Mouse (Mus musculus): Measurements from ENCODE around the gene Tmem205.
A peak's percentile ranks its signal among the peaks of the same experiment; 100 is the strongest.

The Tmem205 gene

GRCm38 (mm10) chr9:21927208-21927753 is at the start of gene Tmem205, which contains the start of gene Ccdc159:
Gene Tmem205, minus strand, starts transcription at chr9:21927556.
Gene Ccdc159, plus strand, starts transcription at chr9:21927471.
- DNase-seq (ENCODE audit: low spot score): peak; percentile 99

GRCm38 (mm10) chr9:21976626-21977175 is 49.3 kb upstream of the Tmem205 start:
- DNase-seq (ENCODE audit: low spot score): no peak

GRCm38 (mm10) chr9:21969304-21969703 is 41.9 kb upstream of the Tmem205 start:
- no peak for DNase-seq (ENCODE audit: low spot score)

GRCm38 (mm10) chr9:21968883-21969282 is 41.5 kb upstream of the Tmem205 start:
- DNase-seq (ENCODE audit: low spot score): no peak

- DNase-seq (ENCODE audit: low spot score): peak; percentile 63
Measured at GRCm38 (mm10) chr9:21963417-21963816, 36.1 kb upstream of the Tmem205 start, which contains the start of gene Epor. Gene Epor, minus strand, starts transcription at chr9:21963506.

- peak; percentile 36 for DNase-seq (ENCODE audit: low spot score)
Measured at GRCm38 (mm10) chr9:21962416-21963059, 35.2 kb upstream of the Tmem205 start.

GRCm38 (mm10) chr9:21962010-21962409 is 34.7 kb upstream of the Tmem205 start:
- DNase-seq (ENCODE audit: low spot score): peak; percentile 10

GRCm38 (mm10) chr9:21961366-21961980 is 34.1 kb upstream of the Tmem205 start:
- no peak for DNase-seq (ENCODE audit: low spot score)

GRCm38 (mm10) chr9:21960558-21961208 is 33.3 kb upstream of the Tmem205 start:
- no peak for DNase-seq (ENCODE audit: low spot score)

GRCm38 (mm10) chr9:21960135-21960534 is 32.8 kb upstream of the Tmem205 start:
- no peak for DNase-seq (ENCODE audit: low spot score)

GRCm38 (mm10) chr9:21959244-21959643 is 31.9 kb upstream of the Tmem205 start:
- no peak for DNase-seq (ENCODE audit: low spot score)

- DNase-seq (ENCODE audit: low spot score): no peak
Measured at GRCm38 (mm10) chr9:21958372-21958771, 31.0 kb upstream of the Tmem205 start.

- peak; percentile 98 for DNase-seq (ENCODE audit: low spot score)
Measured at GRCm38 (mm10) chr9:21955570-21956281, 28.4 kb upstream of the Tmem205 start, which contains the start of gene Swsap1. Gene Swsap1, plus strand, starts transcription at chr9:21955755.

GRCm38 (mm10) chr9:21955225-21955569 is 27.8 kb upstream of the Tmem205 start:
- DNase-seq (ENCODE audit: low spot score): no peak

GRCm38 (mm10) chr9:21954635-21955034 is 27.3 kb upstream of the Tmem205 start:
- DNase-seq (ENCODE audit: low spot score): no peak

- no peak for DNase-seq (ENCODE audit: low spot score)
Measured at GRCm38 (mm10) chr9:21953600-21953999, 26.2 kb upstream of the Tmem205 start.

GRCm38 (mm10) chr9:21951977-21952376 is 24.6 kb upstream of the Tmem205 start:
- no peak for DNase-seq (ENCODE audit: low spot score)

- DNase-seq (ENCODE audit: low spot score): peak; percentile 70
Measured at GRCm38 (mm10) chr9:21950322-21950721, 23.0 kb upstream of the Tmem205 start.

- no peak for DNase-seq (ENCODE audit: low spot score)
Measured at GRCm38 (mm10) chr9:21948790-21949189, 21.4 kb upstream of the Tmem205 start.

GRCm38 (mm10) chr9:21948146-21948545 is 20.8 kb upstream of the Tmem205 start:
- no peak for DNase-seq (ENCODE audit: low spot score)

- no peak for DNase-seq (ENCODE audit: low spot score)
Measured at GRCm38 (mm10) chr9:21947540-21948130, 20.3 kb upstream of the Tmem205 start.
